Mouse (Mus musculus) fibroblast of lung, adult 2 months (primary cell): ENCODE data around the gene Cacna1c.
A peak's percentile ranks its signal among the peaks of the same experiment; 100 is the strongest.

ENCODE experiments used
- DNase-seq: peaks from one replicate; pipeline ENCODE4 v3.0.0-alpha.2; 2011; ENCODE audit warnings: low read depth

Cacna1c gene

GRCm38 (mm10) chr6:118923212-118923577 is 273.0 kb downstream of the Cacna1c start:
- no peak for DNase-seq

GRCm38 (mm10) chr6:118922328-118923211 is 273.6 kb downstream of the Cacna1c start:
- no peak for DNase-seq

- DNase-seq = no peak
These were observed 288.0 kb downstream of the Cacna1c start for GRCm38 (mm10) chr6:118908176-118908575.

GRCm38 (mm10) chr6:118907704-118908103 is 288.5 kb downstream of the Cacna1c start:
- DNase-seq = peak; percentile 81

- DNase-seq = no peak
These were observed 289.3 kb downstream of the Cacna1c start for GRCm38 (mm10) chr6:118906878-118907277.

- DNase-seq = no peak
These were observed 296.5 kb downstream of the Cacna1c start for GRCm38 (mm10) chr6:118899688-118900087.

- DNase-seq = no peak
These were observed 299.1 kb downstream of the Cacna1c start for GRCm38 (mm10) chr6:118897101-118897500.

- DNase-seq = no peak
These were observed 302.2 kb downstream of the Cacna1c start for GRCm38 (mm10) chr6:118894043-118894442.

- DNase-seq = no peak
These were observed 306.8 kb downstream of the Cacna1c start for GRCm38 (mm10) chr6:118889441-118889840.

- no peak for DNase-seq
These were observed 309.2 kb downstream of the Cacna1c start for GRCm38 (mm10) chr6:118887032-118887431.

GRCm38 (mm10) chr6:118884961-118885360 is 311.3 kb downstream of the Cacna1c start:
- no peak for DNase-seq

- DNase-seq = peak; percentile 62
These were observed 312.1 kb downstream of the Cacna1c start for GRCm38 (mm10) chr6:118884073-118884551.

- DNase-seq = no peak
These were observed 320.0 kb downstream of the Cacna1c start for GRCm38 (mm10) chr6:118876204-118876603.

GRCm38 (mm10) chr6:118870241-118870841 is 325.9 kb downstream of the Cacna1c start:
- DNase-seq = no peak

- DNase-seq = no peak
These were observed 328.8 kb downstream of the Cacna1c start for GRCm38 (mm10) chr6:118867384-118867783.

GRCm38 (mm10) chr6:118866889-118867288 is 329.3 kb downstream of the Cacna1c start:
- DNase-seq = no peak

GRCm38 (mm10) chr6:118865777-118866380 is 330.3 kb downstream of the Cacna1c start:
- DNase-seq = no peak

GRCm38 (mm10) chr6:118864696-118865620 is 331.3 kb downstream of the Cacna1c start:
- no peak for DNase-seq

- no peak for DNase-seq
These were observed 333.5 kb downstream of the Cacna1c start for GRCm38 (mm10) chr6:118862727-118863126.

- DNase-seq = no peak
These were observed 334.1 kb downstream of the Cacna1c start for GRCm38 (mm10) chr6:118862091-118862490.

- no peak for DNase-seq
These were observed 337.8 kb downstream of the Cacna1c start for GRCm38 (mm10) chr6:118858431-118858830.

GRCm38 (mm10) chr6:118852131-118852530 is 344.1 kb downstream of the Cacna1c start:
- DNase-seq = no peak
